Mouse (Mus musculus): ENCODE measurements at regions not wholly inside any gene's neighbourhood (a gene's known extent, or its start where the extent isn't known, plus 50 kb on each side); places are given as distances from the start of the nearest gene placed in this dataset.

DNA sequence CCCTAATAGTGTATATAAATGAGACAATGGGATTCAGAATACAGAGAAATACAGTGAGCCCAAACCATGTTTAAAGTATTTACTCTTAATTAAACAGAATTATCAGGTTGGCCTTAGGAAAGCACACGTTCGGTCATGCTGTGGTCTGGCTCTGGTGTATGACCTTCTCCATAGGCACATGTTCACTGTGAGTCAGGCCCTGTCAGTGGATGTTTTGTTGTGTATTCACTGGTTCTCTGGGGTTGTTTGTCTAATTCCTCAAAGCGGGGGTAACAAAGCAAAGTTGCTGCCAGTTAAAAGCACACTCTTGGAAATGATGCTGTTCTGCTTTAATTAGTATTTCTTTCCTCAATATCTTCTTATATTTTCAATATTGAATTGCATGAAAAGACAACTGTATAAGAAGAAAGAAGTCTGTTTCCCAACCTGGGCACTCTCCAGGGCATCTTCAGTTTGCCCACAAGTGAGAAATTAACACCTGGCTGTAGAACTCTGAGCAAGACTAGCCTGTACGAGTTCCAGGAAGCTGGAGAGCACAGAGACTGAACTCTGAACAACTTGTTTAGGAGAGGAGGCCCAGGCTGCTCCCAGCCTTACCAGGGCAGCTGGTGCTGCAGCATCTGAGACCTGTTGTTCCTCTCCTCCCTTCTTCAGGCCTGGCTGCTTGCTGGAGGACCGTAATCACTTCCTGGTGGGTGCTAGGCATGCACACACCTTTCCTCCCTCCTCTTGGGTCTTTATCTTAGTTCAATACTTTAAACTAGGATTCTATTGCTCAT, 593.1 kb downstream of the Ttll7 start:
- DNase-seq = no peak

GRCm38 (mm10) chr3:147445884-147446283, 593.7 kb downstream of the Ttll7 start:
- DNase-seq = no peak

- no peak for DNase-seq
These were observed 600.0 kb downstream of the Ttll7 start for GRCm38 (mm10) chr3:147452176-147452575.

- no peak for DNase-seq
These were observed 603.2 kb downstream of the Ttll7 start for GRCm38 (mm10) chr3:147455383-147455782.

DNA sequence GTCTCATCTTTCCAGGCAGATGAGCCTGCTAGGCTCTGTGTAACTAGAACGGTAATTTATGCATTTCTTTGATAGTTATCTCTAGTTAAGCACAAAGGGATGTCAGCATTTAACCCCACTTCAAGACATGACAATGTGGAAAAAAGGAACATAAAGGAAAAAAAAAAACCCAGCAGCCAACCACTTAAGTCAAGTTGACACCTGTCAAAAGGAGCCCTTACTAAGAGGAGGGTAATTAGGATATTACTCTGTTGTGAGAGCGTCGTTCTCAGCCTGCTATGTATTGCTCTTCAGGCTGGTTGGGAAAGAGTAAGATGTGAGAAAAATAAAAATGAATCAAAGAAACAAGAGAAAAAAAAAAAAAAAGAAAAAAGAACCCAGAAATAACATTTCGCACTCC, 604.1 kb downstream of the Ttll7 start:
- no peak for DNase-seq

DNA sequence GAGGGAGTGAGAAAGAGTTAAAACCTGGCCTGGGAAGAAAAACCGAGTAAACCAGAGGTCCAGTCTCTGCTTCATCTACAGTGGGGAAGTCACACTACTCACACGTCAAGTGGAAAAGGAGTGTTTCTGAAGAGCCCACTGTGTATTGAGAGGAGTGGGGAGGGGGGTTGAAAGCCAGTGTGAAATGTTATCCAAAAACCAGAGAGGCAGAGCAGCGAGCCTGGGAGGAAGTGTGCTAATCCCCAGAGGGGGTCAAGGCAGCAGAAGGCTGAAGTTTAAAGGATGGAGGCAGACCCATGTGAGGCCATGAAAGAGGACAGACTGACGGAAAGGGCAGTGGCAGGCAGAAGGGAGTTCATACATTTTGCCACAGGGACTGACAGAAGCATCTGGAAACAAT, 605.9 kb downstream of the Ttll7 start:
- no peak for DNase-seq

DNA sequence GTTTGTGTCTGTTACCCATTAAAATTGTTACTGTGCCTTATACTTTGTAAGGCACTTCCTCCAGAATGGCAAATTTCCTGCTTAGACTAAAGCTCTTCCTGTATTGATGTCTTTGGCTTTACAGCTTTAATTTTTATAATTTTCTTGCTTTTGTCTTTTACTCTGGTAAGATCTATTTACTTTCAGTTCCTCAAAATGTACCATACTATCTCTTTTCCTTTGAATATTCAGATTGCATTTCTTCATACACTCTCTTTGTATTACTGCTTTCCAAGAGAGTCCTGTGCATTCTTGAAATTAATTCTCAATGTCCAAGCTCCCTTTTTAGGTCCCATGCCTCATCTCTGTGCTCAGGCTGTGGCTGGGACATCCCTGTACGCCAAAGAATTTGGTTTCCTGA, 627.7 kb downstream of the Ttll7 start:
- no peak for DNase-seq

Data from right cerebral cortex, postnatal 25 days (tissue).